Mouse (Mus musculus) right cerebral cortex, adult 18-20 months (tissue): ENCODE data around the gene Ctc1.

Experiments used
- DNase-seq: peaks from one replicate; pipeline ENCODE4 v3.0.0; 2022; ENCODE audit warnings: mixed read lengths

The Ctc1 gene

DNA sequence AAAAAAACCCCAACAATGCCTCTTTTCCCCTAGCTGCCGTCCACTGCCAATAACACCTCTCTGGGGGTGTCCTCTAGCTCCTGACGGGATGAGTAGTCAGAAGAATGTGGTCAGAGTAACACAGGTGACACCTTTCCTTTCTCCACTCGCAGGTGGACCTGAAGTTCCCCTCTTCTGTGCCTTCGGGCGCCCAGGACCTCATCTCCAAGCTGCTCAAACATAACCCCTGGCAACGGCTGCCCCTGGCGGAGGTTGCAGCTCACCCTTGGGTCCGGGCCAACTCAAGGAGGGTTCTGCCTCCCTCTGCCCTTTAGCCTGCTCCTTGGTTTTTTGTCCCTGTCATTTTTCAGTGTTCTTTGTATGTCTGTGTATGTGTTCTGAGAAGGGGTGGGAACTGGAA, 35.0 kb downstream of the Ctc1 start:
- DNase-seq = no peak

DNA sequence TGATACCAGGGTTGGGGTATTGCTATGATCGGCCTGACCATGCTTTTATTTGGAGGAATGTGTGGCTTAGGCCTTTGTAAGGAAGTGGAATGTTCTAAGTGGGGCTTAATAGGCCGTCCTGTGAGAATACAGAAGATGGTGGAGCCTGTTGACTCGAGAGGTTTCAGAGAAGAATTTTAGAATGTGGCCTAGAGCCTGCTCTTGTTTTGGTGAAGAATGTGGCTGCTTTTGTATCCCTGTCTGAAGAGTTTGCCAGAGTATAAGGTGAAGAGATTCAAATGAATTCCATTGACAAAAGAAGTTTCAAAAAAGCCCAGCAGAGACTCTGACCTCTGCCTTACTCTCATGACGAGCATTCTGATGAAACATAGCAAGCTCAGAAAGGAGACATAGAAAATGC, 36.1 kb downstream of the Ctc1 start:
- no peak for DNase-seq

DNA sequence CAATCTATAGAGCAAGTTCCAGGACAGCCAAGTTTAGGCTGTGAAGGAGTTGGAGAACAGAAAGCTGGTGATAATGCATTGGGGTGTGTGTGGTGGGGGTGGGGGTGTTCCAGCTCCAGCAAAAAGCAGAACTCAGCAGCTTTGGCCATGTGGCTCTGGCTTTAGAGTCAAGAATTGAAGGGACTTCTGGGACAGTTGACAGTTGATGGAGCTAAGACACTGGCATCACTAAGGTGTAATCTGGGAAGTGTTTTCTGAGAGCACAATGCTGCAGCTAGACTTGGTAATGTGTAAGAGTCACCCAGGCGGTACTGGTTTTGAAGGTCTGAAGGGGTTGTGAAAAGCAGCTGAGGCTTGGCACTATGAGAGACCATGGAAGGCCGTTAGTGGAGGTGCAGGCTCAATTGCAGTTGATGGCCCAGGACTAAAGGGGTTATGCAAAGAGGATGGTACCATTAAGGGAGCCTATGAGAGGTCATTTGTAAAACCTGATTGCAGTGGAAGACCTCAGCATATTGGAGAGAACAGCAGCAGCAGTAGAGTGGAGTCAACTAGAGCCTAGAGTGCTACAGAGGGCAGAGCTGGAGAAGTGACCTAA, 37.2 kb downstream of the Ctc1 start:
- DNase-seq = no peak

DNA sequence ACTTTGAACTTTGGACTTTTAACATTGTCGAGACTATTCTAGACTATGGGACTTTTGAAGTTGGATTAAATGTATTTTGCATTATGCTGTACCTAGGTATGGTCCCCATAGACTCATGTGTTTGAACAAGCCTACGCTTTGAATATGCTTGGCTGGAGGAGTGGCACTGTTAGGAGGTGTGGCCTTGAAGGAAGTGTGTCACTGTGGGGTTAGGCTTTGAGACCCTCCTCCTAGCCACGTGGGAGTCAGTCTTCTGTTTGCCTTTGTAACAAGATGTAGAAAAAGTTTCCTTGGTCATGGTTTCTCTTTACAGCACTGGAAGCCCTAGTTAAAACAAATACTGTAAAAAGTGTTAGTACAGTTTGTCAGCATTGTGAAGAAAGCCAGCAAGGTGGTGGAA, 38.1 kb downstream of the Ctc1 start:
- no peak for DNase-seq

DNA sequence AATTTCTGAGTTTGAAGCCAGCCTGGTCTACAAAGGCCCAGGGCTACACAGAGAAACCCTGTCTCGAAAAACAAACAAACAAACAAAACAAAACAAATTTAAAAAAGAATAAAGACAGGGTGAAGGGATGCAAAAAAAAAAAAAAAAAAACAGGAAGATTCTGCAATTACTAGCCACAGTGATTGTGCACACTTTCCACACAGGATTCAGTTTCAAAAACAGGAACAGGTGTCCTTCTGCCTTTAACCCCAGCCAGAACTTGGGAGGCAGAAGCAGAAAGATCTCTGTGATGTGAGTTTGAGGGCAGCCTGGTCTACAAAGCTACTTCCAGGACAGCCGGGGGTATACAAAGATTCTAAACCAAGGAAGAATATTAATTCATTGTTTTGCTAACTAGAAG, 42.6 kb downstream of the Ctc1 start:
- DNase-seq = no peak

DNA sequence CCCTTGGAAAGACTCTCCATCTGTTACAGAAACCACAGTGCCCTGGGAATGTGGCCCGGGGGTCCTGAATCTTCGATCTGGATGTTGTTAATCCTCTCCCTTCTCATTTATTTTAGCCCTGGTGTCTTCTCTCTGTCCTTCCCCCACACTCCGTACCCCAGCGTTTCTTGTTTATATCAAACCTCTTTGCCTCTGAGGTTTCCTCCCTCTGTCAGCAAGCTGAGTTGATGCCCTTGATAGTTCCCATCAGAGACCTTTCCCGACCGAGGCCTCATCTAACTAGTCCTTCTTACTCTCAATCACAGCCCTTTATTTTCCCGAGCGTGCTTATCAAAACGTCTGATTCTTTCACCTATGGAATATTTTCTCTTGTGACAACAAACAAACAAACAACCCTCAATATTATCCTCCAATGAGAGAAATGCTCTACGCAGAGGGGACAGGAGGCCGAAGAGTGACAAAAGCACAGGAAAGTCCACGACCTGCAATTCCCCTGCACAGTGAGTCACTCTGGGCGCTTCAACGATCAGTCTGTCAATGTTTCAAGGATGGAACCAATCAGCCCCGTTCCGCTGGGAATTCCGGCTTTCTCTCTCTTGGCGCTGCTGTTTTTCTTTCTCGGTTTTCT, 43.1 kb downstream of the Ctc1 start:
- DNase-seq = no peak

DNA sequence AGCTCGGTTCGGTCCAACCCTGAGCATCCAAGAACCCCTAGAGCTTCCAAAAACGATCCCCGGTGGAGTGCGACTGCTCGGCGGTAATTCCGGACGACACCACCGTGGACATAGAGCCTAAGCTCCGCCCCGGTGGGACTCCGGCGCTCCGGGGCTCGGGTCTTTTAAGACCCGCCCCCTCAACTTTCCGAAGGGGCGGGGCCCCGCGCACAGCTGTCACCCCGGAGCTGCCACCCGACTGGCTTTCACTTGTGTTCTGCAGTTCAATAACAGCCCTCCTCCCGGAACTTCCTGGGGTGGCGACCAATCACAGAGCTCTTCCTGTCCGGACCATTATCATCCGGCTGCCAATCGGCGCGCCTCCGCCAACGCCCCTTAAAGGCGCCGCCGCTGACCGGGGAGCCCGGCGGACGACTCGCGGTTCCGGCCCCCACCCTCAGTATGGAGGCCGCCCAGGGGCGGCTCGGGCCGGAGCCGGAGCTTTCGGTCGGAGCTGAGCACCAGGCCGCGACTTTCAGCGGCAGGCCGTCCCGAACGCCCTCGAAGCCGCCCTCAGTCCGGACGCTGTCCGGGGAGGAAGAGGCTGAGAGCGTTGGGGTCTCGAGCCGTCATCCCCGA, 43.8 kb downstream of the Ctc1 start, which contains the start of gene Borcs6:
Gene Borcs6, plus strand, starts transcription at position 361 of the 618 bp plus-strand sequence.
- DNase-seq = peak; percentile 99

DNA sequence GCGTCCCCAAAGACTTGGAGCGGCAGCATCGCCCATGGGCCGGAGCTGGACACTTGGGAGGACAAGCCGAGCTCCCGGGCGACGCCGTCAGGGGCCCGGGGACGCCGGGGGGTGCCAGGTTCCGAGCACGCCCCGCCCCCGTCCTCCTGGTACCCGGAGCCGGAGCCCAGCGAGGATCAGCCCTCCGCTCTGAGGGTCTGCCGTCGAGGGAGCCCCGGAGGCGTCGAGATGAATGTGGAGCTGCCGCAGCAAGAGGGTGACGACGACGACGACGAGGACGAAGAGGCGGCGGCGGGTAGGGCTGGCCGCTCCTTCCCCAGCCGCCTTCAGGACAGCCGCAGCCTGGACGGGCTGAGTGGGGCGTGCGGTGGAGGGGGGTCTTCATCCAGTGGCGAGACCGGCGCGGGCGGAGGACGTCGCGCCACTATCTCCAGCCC, 44.3 kb downstream of the Ctc1 start:
- no peak for DNase-seq

DNA sequence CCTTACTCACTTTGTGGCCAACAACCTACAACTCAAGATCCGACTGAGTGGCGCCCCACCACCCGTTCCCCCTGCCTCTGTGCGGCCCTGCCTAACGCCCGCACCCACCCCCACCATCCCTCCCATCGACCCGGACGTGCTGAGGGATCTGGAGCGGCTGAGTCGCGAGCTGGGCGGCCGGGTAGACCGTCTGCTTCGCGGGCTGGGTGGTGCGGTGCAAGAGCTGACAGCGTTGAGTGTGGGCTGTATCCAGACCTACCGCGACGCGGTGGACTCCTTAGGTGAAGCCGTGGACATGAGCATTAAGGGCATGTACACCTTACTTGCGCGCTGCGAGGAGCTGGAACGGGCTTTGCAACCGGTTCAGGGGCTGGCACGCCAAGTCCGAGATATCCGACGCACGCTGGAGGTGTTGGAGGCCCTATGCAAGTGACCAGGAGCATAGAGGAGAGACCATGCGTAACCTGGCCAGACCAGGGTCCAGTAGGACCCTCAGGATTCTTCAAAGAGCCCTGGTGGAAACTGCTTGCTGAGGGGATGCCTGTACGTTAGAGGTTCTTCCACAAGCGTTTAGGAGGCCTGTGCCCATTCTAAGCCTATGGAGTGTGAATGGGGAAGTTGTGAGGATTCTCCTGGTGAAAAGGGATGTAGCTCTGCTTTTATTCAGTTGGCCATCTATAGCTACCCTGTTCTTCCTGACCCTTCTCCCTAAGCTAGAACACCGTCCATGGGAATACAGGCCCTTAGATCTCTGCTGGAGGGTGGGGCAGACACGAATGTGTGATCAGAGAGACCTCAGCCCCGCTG, 44.9 kb downstream of the Ctc1 start:
- peak; percentile 36 for DNase-seq

DNA sequence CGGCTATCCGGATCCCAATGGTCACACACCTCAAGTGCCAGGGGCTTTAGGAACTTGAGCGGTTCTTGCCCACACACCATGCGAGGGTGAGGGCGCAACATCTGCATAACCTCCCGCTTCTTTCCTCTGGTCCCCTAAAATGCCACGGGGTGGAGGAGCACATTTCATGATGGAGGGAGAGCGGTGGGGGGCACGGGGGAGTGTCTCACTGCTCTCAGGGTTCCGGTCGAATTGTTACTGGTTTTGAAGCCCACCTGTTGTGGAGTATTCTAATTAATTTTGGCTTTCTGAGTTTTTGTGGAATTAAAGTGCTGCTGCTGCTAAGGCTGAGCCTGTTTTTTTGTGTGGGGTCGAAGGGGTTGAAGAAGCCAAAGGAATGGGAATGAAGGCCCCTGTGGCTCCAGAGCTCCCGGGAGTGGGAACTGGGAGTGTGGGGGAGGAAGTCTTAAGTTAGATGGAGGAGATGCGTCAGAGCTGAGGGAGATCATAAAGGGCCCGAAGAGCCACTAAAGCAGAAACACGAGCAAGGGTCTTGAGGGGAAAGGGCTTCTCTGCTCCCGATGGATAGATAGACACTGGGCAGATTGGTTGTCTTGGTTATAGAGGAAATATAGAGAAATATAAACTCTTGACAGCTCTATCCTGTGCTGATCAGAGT, 45.7 kb downstream of the Ctc1 start:
- no peak for DNase-seq

DNA sequence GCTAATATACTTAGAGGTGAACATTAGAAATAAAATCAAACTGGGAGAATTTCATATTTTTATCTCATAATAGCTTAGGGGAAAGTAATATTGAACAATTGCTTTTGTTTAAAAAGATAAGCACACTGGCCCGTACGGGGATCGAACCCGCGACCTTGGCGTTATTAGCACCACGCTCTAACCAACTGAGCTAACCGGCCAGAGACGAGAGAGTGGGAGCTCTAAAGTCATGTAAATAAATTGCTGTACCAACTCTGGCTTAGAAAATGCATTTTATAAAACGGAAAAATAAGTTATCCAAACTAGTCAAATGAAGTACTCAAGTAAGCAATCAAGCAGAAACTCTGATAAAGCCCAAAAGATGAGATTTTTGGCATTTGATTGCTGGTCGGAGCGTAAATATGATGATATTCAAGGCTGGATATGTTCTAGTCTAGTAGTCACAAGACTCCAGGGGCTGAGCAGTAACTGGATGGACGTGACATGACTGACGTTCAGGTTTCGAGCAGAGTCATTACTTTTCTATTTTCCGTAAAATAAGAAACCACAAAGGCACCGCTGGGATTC, 46.6 kb downstream of the Ctc1 start:
- peak; percentile 77 for DNase-seq

DNA sequence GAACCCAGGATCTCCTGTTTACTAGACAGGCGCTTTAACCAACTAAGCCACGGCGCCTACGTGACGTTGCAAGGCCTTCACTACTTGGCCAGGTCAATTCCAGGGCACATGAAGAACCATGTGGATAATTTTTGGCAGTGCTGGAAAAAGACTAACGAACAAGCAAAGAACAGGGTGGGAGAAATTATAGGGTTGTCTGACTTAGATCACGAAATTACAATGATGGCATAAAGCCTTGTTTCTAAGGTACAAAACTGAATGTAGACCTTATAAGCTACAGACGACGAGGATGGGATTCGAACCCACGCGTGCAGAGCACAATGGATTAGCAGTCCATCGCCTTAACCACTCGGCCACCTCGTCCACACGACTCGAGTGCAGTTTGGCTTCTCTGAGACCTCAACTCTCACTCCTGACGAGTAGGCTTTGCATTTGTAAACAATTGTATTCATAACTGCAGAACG, 47.1 kb downstream of the Ctc1 start:
- peak; percentile 92 for DNase-seq

DNA sequence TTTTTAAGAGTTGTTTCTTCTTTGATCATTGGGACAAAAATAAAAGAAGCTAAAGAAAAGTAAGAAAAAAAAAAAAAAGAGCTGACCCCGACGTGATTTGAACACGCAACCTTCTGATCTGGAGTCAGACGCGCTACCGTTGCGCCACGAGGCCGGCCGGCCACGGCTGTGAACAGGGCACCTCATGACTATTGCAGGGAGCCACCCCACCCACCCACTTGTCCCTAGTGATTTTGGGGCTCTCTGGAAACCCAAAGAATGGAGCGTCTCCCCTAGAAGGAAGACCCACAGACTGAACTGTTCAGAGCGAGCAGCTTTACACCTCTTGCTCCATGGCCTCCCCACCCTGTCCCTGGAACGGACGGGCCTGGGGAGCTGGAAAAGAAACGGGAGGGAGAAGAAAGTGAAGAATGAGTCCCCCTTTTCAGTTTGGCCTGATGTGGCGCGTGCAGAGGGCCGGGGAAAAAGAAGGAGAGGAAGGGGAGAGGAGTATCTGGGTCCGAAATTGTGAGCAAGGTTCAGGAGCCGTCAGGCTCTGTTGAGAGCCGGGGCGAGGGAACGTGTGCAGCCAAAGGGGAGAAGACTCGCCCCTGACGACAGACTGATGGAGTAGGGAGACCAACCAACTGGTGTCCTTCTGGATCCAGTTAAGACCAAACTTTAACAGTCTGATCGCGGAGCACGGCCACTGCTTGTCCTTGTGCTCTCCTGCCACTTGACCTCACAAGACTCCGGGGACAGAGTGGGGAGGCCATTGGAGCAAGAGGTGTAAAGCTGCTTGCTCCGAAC, 47.9 kb downstream of the Ctc1 start:
- DNase-seq = peak; percentile 52

DNA sequence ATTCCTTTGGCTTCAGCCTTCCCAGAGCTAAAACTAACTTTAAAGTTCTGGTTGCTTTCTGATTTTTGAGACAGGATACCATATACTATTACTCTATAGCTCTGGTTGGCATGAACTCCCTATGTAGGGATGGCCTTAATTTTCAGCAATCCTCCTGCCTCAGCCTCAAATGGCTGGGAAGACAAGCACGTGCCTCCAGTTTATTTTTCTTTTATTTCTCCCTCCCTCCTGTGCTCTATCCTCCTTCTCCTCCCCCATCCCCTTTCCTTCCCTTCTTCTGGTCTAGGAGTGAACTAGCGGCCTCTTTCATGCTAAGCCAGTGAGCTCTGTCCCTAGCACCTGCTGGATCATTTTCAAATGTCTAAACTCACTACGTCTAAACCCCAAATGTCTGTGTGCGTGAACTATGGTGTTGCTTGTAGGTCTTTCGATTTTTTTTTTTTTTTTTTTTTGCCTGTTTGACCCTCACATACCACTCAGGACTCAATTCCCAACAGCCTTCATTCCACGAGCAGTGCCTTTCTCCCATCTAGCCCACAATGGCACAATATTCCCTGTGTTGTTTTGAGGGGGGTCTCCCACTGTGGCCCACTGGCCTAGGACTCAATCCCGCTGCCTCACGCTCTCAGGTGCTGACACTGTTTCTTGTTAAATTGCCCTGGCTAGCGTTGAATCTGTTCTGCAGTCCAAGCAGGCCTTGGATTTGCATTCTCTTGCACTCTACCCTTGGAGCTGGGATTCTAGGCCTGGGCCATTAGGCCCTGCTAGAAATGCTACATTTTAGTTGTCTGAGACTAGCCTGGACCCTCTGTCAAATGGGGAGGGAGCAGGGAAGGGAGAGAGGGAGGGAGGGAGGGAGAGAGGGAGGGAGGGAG, 48.8 kb downstream of the Ctc1 start:
- DNase-seq = no peak

DNA sequence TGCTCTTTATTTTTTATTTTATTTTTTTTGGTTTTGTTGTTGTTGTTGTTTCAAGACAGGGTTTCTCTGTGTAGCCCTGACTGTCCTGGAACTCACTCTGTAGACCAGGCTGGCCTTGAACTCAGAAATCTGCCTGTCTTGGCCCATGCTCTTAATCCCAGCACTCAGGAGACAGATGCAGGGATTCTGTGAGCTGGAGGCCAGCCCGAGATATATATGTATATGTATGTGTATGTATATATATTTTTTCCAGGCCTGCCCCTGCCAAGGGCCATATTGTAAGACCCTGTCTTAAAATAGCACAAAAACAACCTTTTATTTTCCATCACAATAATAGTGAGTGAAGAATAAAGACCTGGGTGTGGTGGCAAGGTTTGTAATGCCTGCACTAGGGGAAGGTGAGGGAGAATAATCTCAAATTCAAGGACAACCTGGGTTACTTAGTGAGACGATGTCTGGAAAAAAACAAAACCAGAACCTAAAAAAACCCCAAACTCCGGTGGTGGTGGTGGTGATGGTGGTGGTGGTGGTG, 49.7 kb downstream of the Ctc1 start:
- DNase-seq = no peak

DNA sequence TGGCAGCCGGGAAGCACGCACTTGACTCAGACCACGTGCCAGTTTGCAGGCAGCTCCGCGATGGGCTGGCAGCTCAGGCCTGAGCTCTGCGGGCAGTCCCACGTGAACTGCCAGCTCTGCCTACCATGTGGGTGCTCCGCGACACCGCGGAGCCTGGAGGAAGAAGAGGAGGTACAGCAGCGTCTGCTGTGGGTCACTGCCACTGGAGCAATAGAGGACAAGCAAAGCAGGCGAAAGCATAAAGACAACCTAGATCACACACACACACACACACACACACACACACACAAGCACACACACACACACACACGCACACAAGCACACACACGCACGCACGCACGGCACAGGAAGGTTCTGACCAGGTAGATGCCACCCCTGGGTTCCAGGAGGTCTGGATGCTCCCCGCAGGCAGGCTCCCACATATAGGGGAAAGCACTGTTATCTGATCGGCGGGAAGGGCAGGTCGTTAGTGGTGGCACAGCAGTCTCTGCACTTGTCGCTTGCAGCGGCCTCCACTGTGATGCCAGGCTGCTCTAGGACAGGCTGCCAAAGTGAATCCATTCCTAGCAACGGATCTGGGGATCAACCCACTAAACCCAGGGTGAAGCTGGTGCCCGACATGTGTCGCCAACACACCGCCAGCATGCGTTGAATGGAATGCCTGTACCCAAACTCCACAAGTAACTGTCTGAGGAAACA, 50.6 kb downstream of the Ctc1 start:
- peak; percentile 76 for DNase-seq

DNA sequence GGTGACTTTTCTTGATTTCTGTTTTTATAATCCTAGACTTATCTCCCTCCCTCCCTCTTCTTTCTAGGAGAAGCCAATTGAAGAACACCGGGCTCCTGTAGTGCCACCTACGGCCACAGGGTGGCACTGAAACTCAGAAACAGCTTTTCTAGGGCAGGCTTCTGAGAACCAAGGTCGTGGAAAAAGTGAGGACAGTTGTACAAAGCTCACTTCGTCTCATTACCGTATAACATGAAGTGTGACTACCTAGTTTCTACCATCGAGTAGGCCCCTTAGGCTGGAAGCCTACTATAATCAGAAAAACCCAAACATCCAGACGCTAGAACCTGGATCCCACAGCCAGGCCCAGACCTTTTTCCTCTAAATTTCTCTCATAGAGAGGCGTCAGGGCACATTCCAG, 51.2 kb downstream of the Ctc1 start:
- DNase-seq = peak; percentile 88

DNA sequence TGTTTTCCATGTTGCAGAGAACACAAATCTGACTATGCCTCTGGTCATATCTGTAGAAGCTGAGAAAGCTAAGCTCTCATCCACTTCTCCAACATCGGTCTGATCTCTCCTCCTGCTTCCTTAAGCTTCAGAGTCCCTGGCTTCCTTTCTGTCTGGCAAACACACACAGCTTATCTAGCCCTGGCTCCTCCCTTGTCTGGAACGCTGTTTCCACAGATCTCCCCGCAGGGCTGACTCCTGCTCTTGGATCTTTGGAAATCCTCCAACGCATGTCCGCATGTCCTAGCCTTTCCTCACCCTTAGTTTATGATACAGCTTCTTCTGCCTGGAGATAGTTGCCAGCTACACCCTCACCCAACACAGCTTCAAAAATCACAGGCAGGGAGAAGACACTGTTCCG, 51.9 kb downstream of the Ctc1 start:
- no peak for DNase-seq

DNA sequence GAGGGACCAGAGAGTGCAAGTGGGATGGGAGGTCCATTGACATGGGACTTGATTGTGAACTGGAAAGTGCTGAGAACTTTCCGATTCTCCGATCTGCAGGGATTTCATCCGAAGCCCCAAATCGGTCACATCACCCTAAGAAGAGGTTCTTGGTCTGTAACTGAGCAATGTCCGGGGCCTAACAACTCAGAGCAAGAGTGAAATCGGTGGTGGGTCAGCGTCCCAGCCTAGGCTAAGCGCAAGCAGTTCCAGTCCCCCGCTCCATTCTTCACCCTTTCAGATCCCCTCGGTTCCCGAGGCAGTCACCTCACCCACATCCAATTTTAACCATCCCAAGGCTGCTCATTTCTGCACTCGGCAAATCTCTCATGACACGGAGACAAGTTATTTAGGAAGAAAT, 54.4 kb downstream of the Ctc1 start:
- DNase-seq = no peak
